Mouse (Mus musculus): ENCODE measurements around the gene Lyst.

DNA sequence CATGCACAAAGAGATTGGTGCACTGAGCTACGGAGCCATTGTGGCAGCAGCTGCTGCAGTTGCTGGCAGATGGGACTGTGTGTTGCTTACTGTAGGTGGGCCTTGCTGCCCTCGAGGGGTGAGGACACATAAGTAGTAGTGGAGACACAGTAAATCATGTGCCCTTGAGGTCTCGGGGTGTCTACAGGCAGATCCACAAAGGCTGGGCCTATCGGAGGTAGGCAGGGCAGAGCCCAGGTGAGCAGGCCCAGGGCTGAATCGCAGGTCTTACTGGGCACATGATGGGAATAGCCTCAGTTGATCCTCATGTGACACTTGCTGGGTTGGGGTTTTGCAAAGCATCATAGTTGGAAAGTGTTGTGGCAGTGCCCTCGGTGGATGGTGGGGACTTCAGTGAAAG, 196.8 kb downstream of the Lyst start:
- no peak for TF ChIP-seq POLR2A (IDR thresholded peaks at IDR 0.05; ENCODE audit: low read depth, low read length)
- no peak for TF ChIP-seq CTCF (IDR thresholded peaks at IDR 0.05; ENCODE audit: borderline replicate concordance, insufficient read depth, low read length)

All from embryonic fibroblast, embryonic 13.5 days (primary cell).